Mouse (Mus musculus) erythroblast, embryonic 14.5 days (primary cell): ENCODE measurements around the gene Fbh1. TPM values are rescaled to one million over a fixed set of nuclear protein-coding genes. Genes with fewer than 3 reads are reported as not detected.

Experiments
- H3K27me3 ChIP-seq: 2 replicates; pipeline ENCODE4 v1.6.1; 2012; ENCODE audit warnings: inconsistent platforms; ENCODE audit not compliant: control insufficient read depth
- H3K36me3 ChIP-seq: 2 replicates; pipeline ENCODE4 v1.6.1; 2012; ENCODE audit warnings: mild to moderate bottlenecking, inconsistent platforms; ENCODE audit not compliant: control insufficient read depth
- H3K4me1 ChIP-seq: 2 replicates; pipeline ENCODE4 v1.6.1; 2012; ENCODE audit warnings: inconsistent platforms; ENCODE audit not compliant: control insufficient read depth
- H3K4me3 ChIP-seq: replicated peaks from 2 replicates; pipeline ENCODE3; 2012; ENCODE audit warnings: moderate library complexity, mild to moderate bottlenecking, inconsistent platforms
- H3K9me3 ChIP-seq: 2 replicates; pipeline ENCODE4 v1.6.1; 2012; ENCODE audit warnings: low read length, inconsistent platforms, mixed read lengths; ENCODE audit not compliant: control insufficient read depth
- GATA1 ChIP-seq: IDR thresholded peaks from 2 replicates; pipeline ENCODE4 v1.6.1; 2012; ENCODE audit warnings: low read length, inconsistent platforms, mixed read lengths
- TAL1 ChIP-seq: IDR thresholded peaks from 3 replicates; pipeline ENCODE4 v1.6.1; 2012; ENCODE audit warnings: low read length, inconsistent platforms, mixed read lengths
- polyA plus RNA-seq: library from polyadenylated mRNA; stranded (reverse); fragments of >175 nt; gene quantifications from 2 replicates; pipeline ENCODE4 v1.2.3, GENCODE M21; 2012

Fbh1 gene
- polyA plus RNA-seq, 1 experiment, result 0.31 TPM

GRCm38 (mm10) chr2:11774426-11774825 lies 3.0 kb downstream of the Fbh1 start:
- Histone ChIP-seq H3K4me1 (peaks cover 27% of the 10 kb centered on the region), H3K4me3 (no peak overlapping the region), H3K36me3 (peaks cover under 1% of the 10 kb centered on the region), H3K9me3 (no peaks in the 10 kb centered on the region), H3K27me3 (no peaks in the 10 kb centered on the region)
- no peak for TF ChIP-seq TAL1
- no peak for TF ChIP-seq GATA1

GRCm38 (mm10) chr2:11772401-11772800 lies 5.0 kb downstream of the Fbh1 start:
- Histone ChIP-seq H3K27me3 (no peaks in the 10 kb centered on the region), H3K36me3 (peaks cover 7% of the 10 kb centered on the region), H3K4me1 (peaks cover 12% of the 10 kb centered on the region), H3K4me3 (no peak overlapping the region), H3K9me3 (no peaks in the 10 kb centered on the region)
- no peak for TF ChIP-seq TAL1
- no peak for TF ChIP-seq GATA1

GRCm38 (mm10) chr2:11771701-11772100 lies 5.7 kb downstream of the Fbh1 start:
- Histone ChIP-seq H3K4me3 (no peak overlapping the region), H3K9me3 (no peaks in the 10 kb centered on the region), H3K27me3 (no peaks in the 10 kb centered on the region), H3K4me1 (peaks cover 7% of the 10 kb centered on the region), H3K36me3 (peaks cover 14% of the 10 kb centered on the region)
- TF ChIP-seq GATA1, result no peak
- no peak for TF ChIP-seq TAL1

GRCm38 (mm10) chr2:11767161-11767545 lies 10.2 kb downstream of the Fbh1 start:
- Histone ChIP-seq H3K36me3 (peaks cover 43% of the 10 kb centered on the region), H3K4me1 (no peaks in the 10 kb centered on the region; the same call in 1 of the 2 replicates), H3K9me3 (no peaks in the 10 kb centered on the region), H3K4me3 (no peak overlapping the region), H3K27me3 (no peaks in the 10 kb centered on the region)
- no peak for TF ChIP-seq GATA1

GRCm38 (mm10) chr2:11766485-11767160 lies 10.8 kb downstream of the Fbh1 start:
- no peaks in the 10 kb centered on the region; the same call in 1 of the 2 replicates for H3K4me1 ChIP-seq
- H3K9me3 ChIP-seq, result no peaks in the 10 kb centered on the region
- TF ChIP-seq GATA1 (no peak), TAL1 (no peak)
- no peak overlapping the region for H3K4me3 ChIP-seq
- no peaks in the 10 kb centered on the region for H3K27me3 ChIP-seq
- H3K36me3 ChIP-seq, result peaks cover 49% of the 10 kb centered on the region

GRCm38 (mm10) chr2:11765694-11766093 lies 11.7 kb downstream of the Fbh1 start:
- Histone ChIP-seq H3K9me3 (no peaks in the 10 kb centered on the region), H3K4me3 (no peak overlapping the region), H3K36me3 (peaks cover 56% of the 10 kb centered on the region), H3K4me1 (no peaks in the 10 kb centered on the region), H3K27me3 (no peaks in the 10 kb centered on the region)
- TF ChIP-seq GATA1 (no peak), TAL1 (no peak)

GRCm38 (mm10) chr2:11762541-11762940 lies 14.8 kb downstream of the Fbh1 start:
- no peaks in the 10 kb centered on the region for H3K9me3 ChIP-seq
- TF ChIP-seq GATA1, result no peak
- TF ChIP-seq TAL1, result no peak
- H3K36me3 ChIP-seq, result peaks cover 75% of the 10 kb centered on the region
- no peaks in the 10 kb centered on the region for H3K27me3 ChIP-seq
- H3K4me3 ChIP-seq, result no peak overlapping the region
- no peaks in the 10 kb centered on the region for H3K4me1 ChIP-seq

GRCm38 (mm10) chr2:11739516-11740051 lies 37.8 kb downstream of the Fbh1 start:
- TF ChIP-seq GATA1, result no peak
- no peak for TF ChIP-seq TAL1
- H3K27me3 ChIP-seq, result no peaks in the 10 kb centered on the region
- no peaks in the 10 kb centered on the region for H3K9me3 ChIP-seq
- H3K4me3 ChIP-seq, result no peak overlapping the region
- no peaks in the 10 kb centered on the region for H3K4me1 ChIP-seq
- peaks cover 41% of the 10 kb centered on the region for H3K36me3 ChIP-seq

- Histone ChIP-seq H3K4me1 (no peaks in the 10 kb centered on the region), H3K36me3 (peaks cover 34% of the 10 kb centered on the region), H3K9me3 (no peaks in the 10 kb centered on the region), H3K4me3 (no peak overlapping the region), H3K27me3 (no peaks in the 10 kb centered on the region)
- TF ChIP-seq TAL1 (no peak), GATA1 (no peak)
Measured at GRCm38 (mm10) chr2:11738794-11739193, 38.6 kb downstream of the Fbh1 start.

GRCm38 (mm10) chr2:11735853-11736252 lies 41.5 kb downstream of the Fbh1 start:
- Histone ChIP-seq H3K36me3 (peaks cover 6% of the 10 kb centered on the region), H3K9me3 (no peaks in the 10 kb centered on the region), H3K4me3 (no peak overlapping the region), H3K27me3 (no peaks in the 10 kb centered on the region), H3K4me1 (no peaks in the 10 kb centered on the region)
- TF ChIP-seq GATA1 (no peak), TAL1 (no peak)
